Mouse (Mus musculus) embryo, embryonic 9.5 days (tissue): ENCODE results near the gene Cabs1.

Experiments
- DNase-seq: peaks from one replicate; pipeline ENCODE4 v3.0.0-alpha.2; 2017; ENCODE audit errors: extremely low spot score

Gene Cabs1

DNA sequence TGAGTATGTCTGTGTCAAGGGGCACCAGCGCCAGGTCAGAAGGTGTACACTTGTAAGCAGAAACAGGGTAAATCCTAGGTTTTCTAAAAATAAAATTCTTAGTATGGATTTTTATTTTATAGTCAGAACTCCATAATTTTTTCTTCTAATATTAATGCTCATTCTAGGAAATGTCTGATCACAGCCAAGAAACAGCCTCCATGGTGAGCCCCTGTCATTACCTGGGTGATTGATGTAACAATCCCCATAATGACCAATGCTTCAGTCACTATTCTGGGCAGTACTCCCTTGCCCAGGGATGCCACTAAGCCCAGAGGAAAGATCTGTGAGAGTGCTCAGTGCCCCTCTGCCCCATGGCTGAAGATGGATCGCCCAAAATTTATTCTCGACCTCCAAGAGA is at the start of gene Cabs1:
Cabs1 (plus strand) TSS at position 301 of the 400 bp plus-strand sequence.
- no peak for DNase-seq

DNA sequence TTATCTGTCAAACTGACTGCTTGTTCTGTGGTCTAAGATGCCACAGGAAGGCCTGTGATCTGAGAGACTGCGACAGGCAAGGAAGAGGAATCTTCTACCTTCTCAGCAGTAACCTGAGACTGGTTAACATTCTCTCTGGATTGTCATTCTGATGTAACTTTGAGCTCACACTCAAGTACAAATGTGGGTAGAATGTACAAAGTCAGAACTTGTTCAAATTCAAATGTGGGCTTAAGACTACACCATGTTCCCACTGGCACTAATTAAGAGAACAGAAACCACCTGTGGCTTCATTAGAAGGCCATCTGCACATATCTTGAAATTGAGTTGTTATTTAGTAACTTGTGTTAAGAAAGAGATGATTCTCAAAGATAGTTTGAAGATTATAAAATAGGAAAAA is 47.6 kb upstream of the Cabs1 start:
- DNase-seq, result no peak

GRCm38 (mm10) chr5:87940752-87941151 is 38.5 kb upstream of the Cabs1 start:
- DNase-seq, result no peak

DNA sequence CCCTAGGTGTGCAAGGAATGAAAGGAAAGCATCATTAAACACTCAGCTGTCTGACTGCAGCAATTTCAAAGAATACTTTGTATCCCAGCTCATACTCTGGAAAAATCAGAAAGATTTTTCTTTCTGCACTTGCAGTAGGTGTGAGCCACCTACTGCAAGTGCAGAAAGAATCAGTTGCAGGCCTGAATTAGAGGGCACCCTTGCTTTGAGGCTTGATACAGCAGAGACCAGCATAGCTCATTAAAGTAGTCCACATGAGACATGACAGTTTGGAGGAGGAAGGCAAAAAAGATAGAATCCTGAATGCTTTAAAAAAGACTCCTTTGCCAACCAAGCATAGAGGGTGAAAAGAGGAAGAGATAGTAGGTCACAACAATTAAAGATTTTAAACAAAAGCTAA is 36.7 kb upstream of the Cabs1 start:
- no peak for DNase-seq

- no peak for DNase-seq
These were observed 27.4 kb upstream of the Cabs1 start for GRCm38 (mm10) chr5:87951836-87952235.

- no peak for DNase-seq
These were observed 10.0 kb upstream of the Cabs1 start, which contains the start of the genes 2310003L06Rik and Gm28434 for GRCm38 (mm10) chr5:87969201-87969600. 2310003L06Rik (plus strand) TSS chr5:87969459. Gm28434 (plus strand) TSS chr5:87969517.

DNA sequence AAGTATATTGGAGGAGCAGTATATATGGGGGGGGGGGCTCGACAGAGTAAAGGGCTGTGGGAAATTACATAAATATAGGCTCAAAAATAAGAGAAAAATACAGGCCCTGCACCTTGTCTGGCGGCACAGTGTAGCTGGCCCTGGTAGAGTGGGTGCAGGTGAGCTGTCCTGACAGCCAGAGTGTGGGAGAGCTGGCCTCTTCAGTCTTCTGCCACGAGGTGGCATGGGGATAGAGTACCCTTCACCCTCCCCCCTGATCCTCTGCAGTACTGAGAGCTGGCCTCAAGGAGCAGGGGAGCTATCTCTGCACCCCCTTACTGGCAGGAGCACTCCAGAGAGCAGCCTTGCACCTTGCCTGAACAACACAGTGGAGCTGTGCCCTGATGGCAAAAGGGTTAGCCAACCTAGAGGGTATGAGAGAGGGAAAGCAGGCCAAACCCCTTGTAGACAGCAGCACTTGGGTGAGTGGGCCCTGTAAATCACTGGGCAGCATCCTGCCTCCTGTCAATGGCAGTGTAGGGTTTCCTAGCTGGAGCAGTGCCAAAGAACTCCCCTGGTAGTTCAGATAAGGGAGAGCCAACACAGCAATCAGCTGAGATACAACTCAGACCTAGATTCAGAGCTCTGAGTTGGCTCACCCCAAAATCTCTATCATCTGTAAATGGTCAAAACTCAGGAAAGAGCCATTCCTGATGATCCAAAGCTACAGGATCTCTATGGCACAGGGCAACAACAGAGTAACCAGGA is 3.4 kb downstream of the Cabs1 start:
- DNase-seq, result no peak

DNA sequence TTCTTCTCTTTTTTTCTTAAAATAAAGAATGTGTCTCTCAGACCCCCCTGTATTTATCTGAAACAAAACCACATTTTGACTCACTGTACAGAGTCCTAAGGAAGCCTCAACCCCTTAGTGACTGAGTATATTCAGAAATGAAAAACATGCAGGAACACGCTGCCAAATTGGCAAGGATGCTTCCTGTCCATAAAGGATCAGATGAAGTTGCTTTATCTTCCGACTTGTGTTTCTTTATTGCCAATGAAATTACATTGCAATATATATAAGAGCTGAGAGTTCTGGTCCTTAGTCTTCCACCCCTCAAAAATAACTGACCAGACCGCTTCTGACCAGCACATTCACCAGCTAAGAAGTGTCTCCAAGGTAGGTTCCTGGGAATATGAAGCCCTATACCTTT is 23.0 kb downstream of the Cabs1 start, which contains the start of gene Smr3a:
Smr3a (plus strand) TSS at position 301 of the 400 bp plus-strand sequence.
- no peak for DNase-seq

- no peak for DNase-seq
These were observed 26.0 kb downstream of the Cabs1 start for GRCm38 (mm10) chr5:88005241-88005640.
